Mouse (Mus musculus): ENCODE results near the gene Hint2.

The Hint2 gene

GRCm38 (mm10) chr4:43604751-43605685, 51.2 kb downstream of the Hint2 start:
- no peak for DNase-seq (ENCODE audit: low spot score in 2 of 2)
